Mouse (Mus musculus): ENCODE measurements around the gene Tbpl2. TPM values are rescaled to one million over a fixed set of nuclear protein-coding genes. Genes with fewer than 3 reads are reported as not detected.

Tbpl2 gene
- polyA plus RNA-seq, 1 experiment, result not detected

GRCm38 (mm10) chr2:24042901-24043300 lies 53.5 kb downstream of the Tbpl2 start:
- TF ChIP-seq CTCF (IDR thresholded peaks at IDR 0.05; ENCODE audit: extremely low read depth, insufficient read depth, low read length) (no peak), POLR2A (IDR thresholded peaks at IDR 0.05; ENCODE audit: extremely low read depth, insufficient read depth, low read length) (no peak)
- H3K4me1 ChIP-seq (ENCODE audit: control insufficient read depth, insufficient read depth, low read length), result no peaks in the 10 kb centered on the region

GRCm38 (mm10) chr2:24040531-24040930 lies 55.9 kb downstream of the Tbpl2 start:
- Histone ChIP-seq H3K27ac (ENCODE audit: insufficient read depth, low read length) (no peak overlapping the region), H3K4me3 (ENCODE audit: insufficient read depth, low read length) (no peak overlapping the region), H3K4me1 (ENCODE audit: control insufficient read depth, insufficient read depth, low read length) (no peaks in the 10 kb centered on the region)
- TF ChIP-seq CTCF (IDR thresholded peaks at IDR 0.05; ENCODE audit: extremely low read depth, insufficient read depth, low read length) (no peak), POLR2A (IDR thresholded peaks at IDR 0.05; ENCODE audit: extremely low read depth, insufficient read depth, low read length) (no peak)

More at GRCm38 (mm10) chr2:24042901-24043300, 53.5 kb downstream of the Tbpl2 start:
- H3K4me3 ChIP-seq (ENCODE audit: insufficient read depth, low read length), result no peak overlapping the region
- no peak overlapping the region for H3K27ac ChIP-seq (ENCODE audit: insufficient read depth, low read length)

Other genes starting within 250 kb of the Tbpl2 start
- gene Hnmt, start 47.2 kb downstream of the Tbpl2 start, polyA plus RNA-seq (2012; rRNA removed), result 19.9 and 20.0 TPM in 2 replicates
- not detected in 2 replicates for gene Il1f8, start 56.6 kb upstream of the Tbpl2 start, polyA plus RNA-seq (2012; rRNA removed)
- gene Il1f9, start 89.9 kb upstream of the Tbpl2 start, polyA plus RNA-seq (2012; rRNA removed), result not detected in 2 replicates
- not detected in 2 replicates for gene Il1f6, start 118.8 kb upstream of the Tbpl2 start, polyA plus RNA-seq (2012; rRNA removed)
- gene Il1f5, start 180.4 kb upstream of the Tbpl2 start, polyA plus RNA-seq (2012; rRNA removed), result 0.40 and 0.85 TPM in 2 replicates
- not detected in 2 replicates for gene Il1f10, start 194.6 kb upstream of the Tbpl2 start, polyA plus RNA-seq (2012; rRNA removed)
- not detected in 2 replicates for gene Il1rn, start 240.3 kb upstream of the Tbpl2 start, polyA plus RNA-seq (2012; rRNA removed)